Mouse (Mus musculus): ENCODE results near the gene Olfr1500. TPM values are rescaled to one million over a fixed set of nuclear protein-coding genes. Genes with fewer than 3 reads are reported as not detected.
"Not testable (repeated sequence)": the region's sequence is repeated elsewhere in the genome, so short reads cannot be mapped to it uniquely, and the experiment has no call there.

The Olfr1500 gene
- not detected for total RNA-seq (2021)
- long read RNA-seq, experiment 1: 0 reads
- long read RNA-seq, experiment 2: 0 reads

DNA sequence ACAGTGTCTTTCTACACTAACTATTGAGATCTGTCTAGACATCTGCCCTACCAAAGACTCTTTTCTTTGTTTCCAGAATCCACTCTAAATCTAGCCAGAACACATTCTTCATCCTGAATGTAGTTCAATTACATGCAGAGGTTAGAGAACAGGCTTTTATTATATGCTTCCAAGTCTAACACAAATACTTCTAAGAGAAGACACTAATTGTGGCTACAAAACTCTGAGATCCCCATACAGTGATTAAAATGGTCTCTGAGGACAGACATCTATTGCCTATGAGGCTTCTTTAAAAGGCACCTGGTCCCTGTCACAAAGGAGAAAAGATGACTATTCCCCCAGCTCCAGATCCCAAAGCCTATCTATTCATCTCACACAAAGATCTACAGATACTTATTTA, at the start of gene Olfr1500:
Gene Olfr1500, minus strand, starts transcription at position 101 of the 400 bp plus-strand sequence.
- no peak for DNase-seq

DNA sequence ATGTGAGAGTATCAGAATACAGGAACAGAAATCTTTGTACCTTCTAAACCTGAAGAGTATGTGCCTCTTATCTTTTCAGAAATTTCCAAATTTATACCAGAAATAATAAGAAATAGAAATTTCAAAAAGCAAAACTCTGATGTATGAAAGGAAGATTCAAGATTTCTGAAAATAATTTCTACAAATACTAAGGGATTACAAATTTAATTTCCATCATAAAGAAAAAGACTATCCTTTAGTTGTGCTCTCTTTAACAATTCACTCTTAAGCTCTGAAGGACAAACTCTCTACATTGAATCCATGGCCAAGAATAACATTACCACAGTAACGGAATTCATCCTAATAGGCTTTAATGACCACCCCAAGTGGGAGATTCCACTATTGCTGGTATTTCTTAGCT, 31.2 kb upstream of the Olfr1500 start, which contains the start of gene Olfr1502:
Gene Olfr1502, plus strand, starts transcription at position 301 of the 400 bp plus-strand sequence.
- no peak for DNase-seq

GRCm38 (mm10) chr19:13850592-13850991, 20.3 kb upstream of the Olfr1500 start, which contains the start of gene Olfr1501:
Gene Olfr1501, minus strand, starts transcription at chr19:13850692.
- not testable (repeated sequence) for DNase-seq

DNA sequence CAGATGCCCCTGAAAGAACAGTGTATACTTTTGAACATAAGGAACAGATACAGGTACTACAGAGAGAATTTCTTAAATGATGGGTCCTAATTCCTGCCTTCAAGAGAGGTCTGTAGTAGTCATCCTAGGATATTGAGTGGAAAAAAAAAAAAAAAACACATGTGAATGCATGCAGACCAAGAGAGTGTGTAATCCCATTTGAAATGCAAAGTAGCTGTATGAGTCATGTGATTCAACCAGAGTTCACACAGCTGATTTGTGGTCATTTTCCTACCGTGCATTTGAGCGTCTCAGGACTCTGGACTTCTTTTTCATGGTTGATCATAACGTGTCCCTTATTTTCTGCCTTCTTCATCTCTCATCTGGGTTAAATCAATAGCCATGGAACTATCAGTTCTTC, 1.8 kb downstream of the Olfr1500 start:
- DNase-seq: no peak

- no peak for DNase-seq
These were observed 9.4 kb downstream of the Olfr1500 start for GRCm38 (mm10) chr19:13820847-13821246.

DNA sequence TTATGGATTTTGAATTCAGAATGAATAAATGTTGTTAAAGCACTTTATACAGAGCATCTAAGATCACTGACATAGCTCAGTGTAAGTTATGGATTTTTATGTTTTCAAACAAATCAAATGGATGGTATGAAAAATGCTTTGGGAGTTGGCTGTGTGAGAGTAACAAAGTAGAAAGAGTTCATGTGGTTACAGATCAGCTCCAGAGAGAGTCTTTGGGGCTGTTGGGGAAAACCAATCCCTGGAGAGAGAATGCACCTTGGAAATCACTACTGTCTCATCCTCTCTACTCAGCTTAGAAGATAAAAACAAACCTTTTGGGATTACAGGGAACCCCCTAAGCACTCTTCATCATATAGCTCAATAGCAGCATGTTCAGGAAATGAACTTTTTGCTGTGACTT, 10.9 kb downstream of the Olfr1500 start, which contains the start of gene Olfr1499:
Gene Olfr1499, minus strand, starts transcription at position 101 of the 400 bp plus-strand sequence.
- DNase-seq: no peak

- DNase-seq: no peak
These were observed 11.5 kb downstream of the Olfr1500 start for GRCm38 (mm10) chr19:13818827-13819226.

DNA sequence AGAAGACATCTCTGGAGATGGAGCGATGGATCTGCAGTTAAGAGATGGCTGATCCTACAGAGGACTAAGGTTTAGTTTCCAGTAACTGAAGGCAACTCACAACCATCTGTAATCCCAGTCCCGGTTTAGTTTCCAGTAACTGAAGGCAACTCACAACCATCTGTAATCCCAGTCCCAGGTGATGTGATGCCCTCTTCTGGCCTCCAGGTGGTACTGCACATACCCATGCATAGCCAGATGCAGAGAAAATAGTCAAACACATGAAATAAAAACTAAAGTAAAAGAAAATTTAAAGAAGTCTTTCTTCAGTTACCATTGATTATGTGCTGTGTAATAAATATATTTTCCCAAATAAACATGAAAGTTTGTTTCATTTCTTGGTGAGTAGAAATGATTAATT, 17.5 kb downstream of the Olfr1500 start:
- no peak for DNase-seq

DNA sequence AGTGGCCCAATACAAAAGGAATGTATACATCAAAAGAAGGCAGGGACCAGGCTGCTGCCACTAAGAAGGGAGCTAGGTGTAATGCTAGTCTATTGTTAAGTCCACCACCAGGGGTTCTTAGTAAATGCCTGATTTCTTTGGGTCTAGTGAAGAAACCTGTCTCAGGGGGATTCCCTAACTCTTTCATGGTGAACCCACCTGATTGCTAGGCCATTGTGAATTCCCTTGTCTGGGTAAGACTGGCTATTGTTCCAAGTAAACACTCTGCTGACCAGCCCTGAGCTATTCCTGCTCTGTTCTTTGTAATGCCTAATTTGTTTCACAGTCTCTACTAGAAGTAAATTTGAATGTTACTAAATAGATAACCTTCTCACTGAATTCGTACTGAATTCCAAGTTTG, 24.8 kb downstream of the Olfr1500 start:
- not testable (repeated sequence) for DNase-seq

DNA sequence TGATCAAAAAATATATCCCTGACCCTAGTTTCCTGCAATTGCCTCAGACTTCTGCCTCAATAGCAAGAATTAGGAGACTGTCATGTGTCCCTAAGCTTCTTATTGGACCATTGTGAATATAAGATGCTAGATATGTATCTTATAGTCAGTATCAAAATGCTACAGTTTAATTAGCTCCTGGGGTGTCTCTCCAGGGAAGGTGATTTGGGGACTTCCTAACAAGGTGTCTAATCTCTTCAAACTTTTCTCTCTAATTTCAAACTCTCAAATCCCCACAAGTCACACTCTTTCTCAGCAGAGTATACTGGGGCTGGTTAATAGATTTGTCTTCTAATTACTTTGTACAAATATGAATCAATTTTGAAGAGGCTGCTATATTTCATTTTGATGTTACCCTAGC, 32.2 kb downstream of the Olfr1500 start, which contains the start of gene Olfr1497:
Gene Olfr1497, minus strand, starts transcription at position 101 of the 400 bp plus-strand sequence.
- no peak for DNase-seq

DNA sequence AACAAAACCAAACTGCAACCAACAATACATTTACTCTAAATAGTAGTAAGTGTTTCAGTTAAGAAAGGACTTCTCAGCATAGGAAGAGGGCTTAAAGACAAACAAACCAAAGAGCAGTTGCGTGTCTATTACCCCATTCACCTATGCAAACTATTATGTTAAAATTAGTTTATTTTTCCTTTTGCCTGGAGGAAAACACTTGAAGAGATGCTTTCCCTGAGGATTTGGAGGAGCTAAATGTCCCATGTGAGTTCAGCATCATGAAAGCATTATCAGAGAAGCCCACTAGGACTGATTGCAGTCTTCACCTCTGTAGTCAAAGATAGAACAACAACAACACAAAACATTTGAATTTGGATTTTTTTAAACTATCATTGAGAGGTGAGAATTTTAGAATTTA, 52.7 kb downstream of the Olfr1500 start, which contains the start of gene Olfr1496:
Gene Olfr1496, plus strand, starts transcription at position 301 of the 400 bp plus-strand sequence.
- no peak for DNase-seq

Other genes starting within 250 kb of the Olfr1500 start
- not detected for gene Olfr1484, start 247.0 kb downstream of the Olfr1500 start, total RNA-seq (2021)
- gene Olfr1487, start 213.1 kb downstream of the Olfr1500 start, total RNA-seq (2021): not detected
- gene Olfr1489, start 198.9 kb downstream of the Olfr1500 start, total RNA-seq (2021): not detected
- gene Olfr1490, start 179.4 kb downstream of the Olfr1500 start, total RNA-seq (2021): not detected
- gene Olfr1491, start 133.2 kb downstream of the Olfr1500 start, total RNA-seq (2021): not detected
- gene Olfr1493-ps1, start 107.2 kb downstream of the Olfr1500 start, total RNA-seq (2021): not detected
- not detected for gene Olfr1494, start 90.8 kb downstream of the Olfr1500 start, total RNA-seq (2021)
- gene Olfr1495, start 65.9 kb downstream of the Olfr1500 start, total RNA-seq (2021): not detected
- not detected for gene Olfr1496, start 52.6 kb downstream of the Olfr1500 start, total RNA-seq (2021)
- gene Olfr1497, start 32.3 kb downstream of the Olfr1500 start, total RNA-seq (2021): not detected
- not detected for gene Olfr1499, start 11.0 kb downstream of the Olfr1500 start, total RNA-seq (2021)
- not detected for gene Olfr1501, start 20.2 kb upstream of the Olfr1500 start, total RNA-seq (2021)
- not detected for gene Olfr1502, start 31.3 kb upstream of the Olfr1500 start, total RNA-seq (2021)
- gene Olfr1504, start 67.4 kb upstream of the Olfr1500 start, total RNA-seq (2021): not detected
- not detected for gene Olfr1505, start 83.0 kb upstream of the Olfr1500 start, total RNA-seq (2021)